Mouse (Mus musculus) CD4-positive, CD25-positive, alpha-beta regulatory T cell, adult 4 months (primary cell): ENCODE results near the gene Dlk2. TPM values are rescaled to one million over a fixed set of nuclear protein-coding genes. Genes with fewer than 3 reads are reported as not detected.

Experiments used
- ATAC-seq: one replicate; pipeline ENCODE4 v1.8.0; 2017
- polyA plus RNA-seq, 2 experiments: library from polyadenylated mRNA; unstranded; fragments of 100-300 nt; shearing (Covaris generic); gene quantifications; one replicate each; pipeline ENCODE4 v1.2.1; 2017

Dlk2 gene
- polyA plus RNA-seq, 2 experiments from 2014 or later, result not detected

- no peak for ATAC-seq
These were observed 25.0 kb downstream of the Dlk2 start for GRCm38 (mm10) chr17:46322046-46322823.

- ATAC-seq, result no peak
These were observed 30.2 kb downstream of the Dlk2 start for GRCm38 (mm10) chr17:46327413-46327905.

DNA sequence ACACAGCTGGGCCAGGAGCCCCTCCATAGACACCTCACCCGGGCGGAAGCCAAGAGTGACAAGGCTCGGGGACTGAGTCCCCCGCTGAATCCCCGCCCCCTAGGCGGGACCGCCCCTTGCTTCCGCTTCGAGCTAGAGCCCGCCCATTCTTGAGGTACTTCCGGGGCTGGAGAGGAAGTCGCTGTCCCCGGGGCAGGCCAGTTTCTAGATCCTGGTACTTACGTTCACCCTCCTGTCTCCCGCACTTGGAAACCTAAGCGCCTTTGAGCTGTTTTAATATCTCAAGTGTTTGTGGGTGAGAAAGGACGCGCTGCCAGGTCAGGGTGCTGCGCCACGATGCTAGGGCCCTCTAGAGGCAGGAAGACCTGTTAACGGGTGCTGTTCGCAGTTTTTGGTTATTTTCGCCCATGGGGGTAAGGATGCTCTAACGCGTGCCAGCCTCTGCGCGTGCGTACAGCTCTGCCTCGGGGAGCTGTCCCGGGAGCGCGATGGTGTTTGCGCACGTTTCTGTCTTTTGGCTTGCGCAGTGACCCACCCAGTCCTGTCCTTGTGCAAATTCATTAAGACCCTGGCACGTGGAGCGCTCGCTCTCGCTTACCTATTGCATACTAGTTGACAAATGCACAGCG is 30.8 kb downstream of the Dlk2 start, which contains the start of gene Abcc10:
TSS of gene Abcc10 (minus strand) at position 447 of the 629 bp plus-strand sequence.
- peak; percentile 99 for ATAC-seq

- no peak for ATAC-seq
These were observed 31.5 kb downstream of the Dlk2 start for GRCm38 (mm10) chr17:46328723-46329122.

GRCm38 (mm10) chr17:46336475-46336874 is 39.3 kb downstream of the Dlk2 start:
- ATAC-seq, result no peak

DNA sequence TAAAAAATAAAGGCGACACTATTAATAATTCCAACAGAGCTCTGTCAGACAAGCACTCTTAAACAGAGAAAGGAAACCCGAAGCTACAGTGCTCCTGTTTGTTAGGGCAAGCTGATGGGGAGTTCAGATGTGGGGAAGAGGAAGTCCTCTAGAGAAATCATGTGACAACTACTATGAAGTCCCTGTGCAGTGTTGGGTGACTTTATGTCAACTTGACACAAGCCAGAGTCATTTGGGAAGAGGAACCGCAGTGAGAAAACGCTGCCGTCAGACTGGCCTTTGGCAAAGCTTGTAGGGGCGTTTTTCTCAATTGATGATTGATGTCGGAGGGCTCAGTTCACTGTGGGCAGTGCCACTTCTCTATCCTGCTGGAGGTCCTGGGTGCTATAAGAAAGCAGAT is 44.0 kb downstream of the Dlk2 start:
- no peak for ATAC-seq

- no peak for ATAC-seq
These were observed 53.9 kb downstream of the Dlk2 start for GRCm38 (mm10) chr17:46351026-46351700.

Other genes starting within 250 kb of the Dlk2 start
- gene Mrps18a, start 186.4 kb upstream of the Dlk2 start, polyA plus RNA-seq, result 100 to 1,000 TPM; 112 to 139 TPM
- 1 to 10 TPM; 2.1 to 2.7 TPM for gene Rsph9, start 153.2 kb upstream of the Dlk2 start, polyA plus RNA-seq
- gene Mad2l1bp, start 143.9 kb upstream of the Dlk2 start, polyA plus RNA-seq, result 10 to 100 TPM; 58.5 to 68.1 TPM
- gene Gtpbp2, start 136.4 kb upstream of the Dlk2 start, polyA plus RNA-seq, result 10 to 100 TPM; 56.9 to 90.1 TPM
- 1 to 10 TPM; 7.1 to 8.2 TPM for gene Polh, start 94.8 kb upstream of the Dlk2 start, polyA plus RNA-seq
- gene Xpo5, start 94.6 kb upstream of the Dlk2 start, polyA plus RNA-seq, result 10 to 100 TPM; 27.5 to 37.7 TPM
- gene Polr1c, start 49.4 kb upstream of the Dlk2 start, polyA plus RNA-seq, result 100 to 1,000 TPM; 110 to 117 TPM
- gene Yipf3, start 49.3 kb upstream of the Dlk2 start, polyA plus RNA-seq, result 10 to 100 TPM; 43.4 to 51.9 TPM
- under 1 TPM in 1 of 2 experiments, not detected in 1; 0.30 TPM for gene Lrrc73, start 43.9 kb upstream of the Dlk2 start, polyA plus RNA-seq
- gene Tjap1, start 14.4 kb upstream of the Dlk2 start, polyA plus RNA-seq, result 10 to 100 TPM; 15.0 to 18.5 TPM
- 1 to 10 TPM; 3.0 to 4.3 TPM for gene Abcc10, start 30.9 kb downstream of the Dlk2 start, polyA plus RNA-seq
- 1 to 10 TPM; 5.0 to 6.7 TPM for gene Zfp318, start 86.3 kb downstream of the Dlk2 start, polyA plus RNA-seq
- gene Crip3, start 131.5 kb downstream of the Dlk2 start, polyA plus RNA-seq, result not detected
- not detected for gene Slc22a7, start 141.0 kb downstream of the Dlk2 start, polyA plus RNA-seq
- under 1 TPM; 0.24 to 0.55 TPM for gene Ttbk1, start 190.3 kb downstream of the Dlk2 start, polyA plus RNA-seq
- gene Dnph1, start 199.3 kb downstream of the Dlk2 start, polyA plus RNA-seq, result 1 to 10 TPM; 6.4 to 6.9 TPM
- 1 to 10 TPM; 4.2 to 5.6 TPM for gene Cul9, start 249.0 kb downstream of the Dlk2 start, polyA plus RNA-seq